In the genomic region with DNA sequence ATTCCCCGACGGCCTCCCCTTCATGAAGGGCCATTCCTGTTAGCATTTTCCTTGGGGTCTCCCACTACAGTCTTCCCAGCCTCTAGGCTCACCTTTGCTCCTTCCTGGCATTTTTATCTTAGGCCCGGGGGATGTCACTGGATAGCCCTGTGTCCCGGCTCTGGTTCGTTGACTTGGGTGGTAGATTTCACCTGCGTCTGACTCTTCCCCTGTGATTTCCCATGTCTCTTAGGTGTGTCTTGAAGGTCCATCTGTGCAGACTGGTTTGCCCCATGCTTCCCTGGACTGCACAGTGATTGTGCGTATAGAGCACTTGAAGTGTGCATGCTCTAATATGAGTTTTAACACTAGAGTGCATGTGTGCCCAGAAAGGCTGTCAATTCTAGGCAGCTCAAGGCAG, we compare ENCODE assay signal across 8 mouse cellular contexts. TPM values are rescaled to one million over a fixed set of nuclear protein-coding genes. Genes with fewer than 3 reads are reported as not detected.
A peak's percentile ranks its signal among the peaks of the same experiment; 100 is the strongest.
DNase-seq lines count a peak whose midpoint lies in the region; ATAC-seq and TF ChIP-seq lines count a peak whose summit lies in the region.

No protein-coding gene starts in this region.

- no peak for TF ChIP-seq CTCF in ES-Bruce4 (IDR thresholded peaks at IDR 0.05; ENCODE audit: low read depth, low read length)

- peak overlapping the region; percentile 9; the same call in 1 of the 2 replicates for H3K4me3 ChIP-seq in ES-Bruce4 (ENCODE audit: low read depth, low read length)
- peak overlapping the region; percentile 85 for H3K4me3 ChIP-seq in heart, embryonic 11.5 days (ENCODE audit: low read depth, low read length)
- peak overlapping the region; percentile 94 for H3K4me3 ChIP-seq in neural tube, embryonic 13.5 days

- no peaks in the 10 kb centered on the region for H3K27me3 ChIP-seq in ES-Bruce4 (ENCODE audit: control insufficient read depth, insufficient read depth, low read length, poor library complexity, severe bottlenecking)
- no peaks in the 10 kb centered on the region for H3K27me3 ChIP-seq in heart, embryonic 11.5 days (ENCODE audit: control insufficient read depth, insufficient read depth, low read length)
- H3K27me3 ChIP-seq in neural tube, embryonic 13.5 days, result no peaks in the 10 kb centered on the region

- TF ChIP-seq EP300 in ES-Bruce4 (IDR thresholded peaks at IDR 0.05; ENCODE audit: insufficient read depth, low read depth, low read length), result no peak

- ATAC-seq in heart, embryonic 11.5 days (replicated peaks; ENCODE audit: insufficient number of reproducible peaks, low FRiP score, low TSS enrichment), result no peak
- ATAC-seq in neural tube, embryonic 13.5 days (ENCODE audit: low read depth), result no peak

- H3K4me2 ChIP-seq in heart, embryonic 11.5 days, result peak overlapping the region; percentile 82
- H3K4me2 ChIP-seq in neural tube, embryonic 13.5 days, result peak overlapping the region; percentile 83

- 37% methylated on average over 7 of the region's 7 CpGs for WGBS in heart, embryonic 11.5 days (ENCODE audit: insufficient replicate concordance)
- WGBS in neural tube, embryonic 13.5 days, result 56% methylated on average over 7 of the region's 7 CpGs

- no peak overlapping the region for H3K27ac ChIP-seq in ES-Bruce4 (ENCODE audit: insufficient read depth, low read length)
- H3K27ac ChIP-seq in heart, embryonic 11.5 days (ENCODE audit: low read depth, low read length), result no peak overlapping the region
- H3K27ac ChIP-seq in neural tube, embryonic 13.5 days (replicated peaks), result no peak overlapping the region

- peak; percentile 18 for DNase-seq in cerebellum, adult 9-11 months
- DNase-seq in cerebellum, postnatal 14 days, result no peak
- DNase-seq in kidney, postnatal 14 days, result peak; percentile 10
- DNase-seq in left cerebral cortex, adult 11 months (ENCODE audit: low spot score), result no peak
- no peak for DNase-seq in right cerebral cortex, postnatal 14 days

- H3K36me3 ChIP-seq in ES-Bruce4 (ENCODE audit: control insufficient read depth, insufficient read depth, low read length, poor library complexity, severe bottlenecking), result no peaks in the 10 kb centered on the region
- H3K36me3 ChIP-seq in heart, embryonic 11.5 days (ENCODE audit: control insufficient read depth, insufficient read depth, low read length), result no peaks in the 10 kb centered on the region
- H3K36me3 ChIP-seq in neural tube, embryonic 13.5 days, result no peaks in the 10 kb centered on the region

- no peak for TF ChIP-seq POLR2A in ES-Bruce4 (IDR thresholded peaks at IDR 0.05; ENCODE audit: insufficient read depth, low read length)

- no peak overlapping the region for H3K9ac ChIP-seq in ES-Bruce4 (ENCODE audit: low read depth, poor library complexity, severe bottlenecking)
- peak overlapping the region; percentile 64 for H3K9ac ChIP-seq in heart, embryonic 11.5 days (ENCODE audit: low read depth, low read length)
- peak overlapping the region; percentile 89 for H3K9ac ChIP-seq in neural tube, embryonic 13.5 days

- H3K4me1 ChIP-seq in ES-Bruce4 (ENCODE audit: control insufficient read depth, insufficient read depth, low read length), result peaks cover 1% of the 10 kb centered on the region
- peaks cover 8% of the 10 kb centered on the region for H3K4me1 ChIP-seq in heart, embryonic 11.5 days (ENCODE audit: control insufficient read depth, insufficient read depth, low read length)
- H3K4me1 ChIP-seq in neural tube, embryonic 13.5 days (replicated peaks), result peaks cover 23% of the 10 kb centered on the region

- no peaks in the 10 kb centered on the region for H3K9me3 ChIP-seq in ES-Bruce4 (replicated peaks; ENCODE audit: control insufficient read depth, insufficient read depth, low read length, poor library complexity, severe bottlenecking)
- H3K9me3 ChIP-seq in heart, embryonic 11.5 days (replicated peaks; ENCODE audit: control insufficient read depth, low read length), result no peaks in the 10 kb centered on the region
- H3K9me3 ChIP-seq in neural tube, embryonic 13.5 days, result no peaks in the 10 kb centered on the region

RNA-seq across cellular contexts. Expression of a gene that starts 1.1 kb away (rescaled TPM):
- polyA plus RNA-seq in ES-Bruce4 (2011; ENCODE audit: insufficient read depth, insufficient read length, low read depth, missing spikeins), result 25.6 and 28.5 TPM in 2 replicates
- polyA plus RNA-seq in heart, embryonic 11.5 days (2014; fragmentation: Nextera tagmentation; extraction: Ambion mirVana), result 53.2 and 69.2 TPM in 2 replicates
- polyA plus RNA-seq in neural tube, embryonic 13.5 days (2015; fragmentation: Nextera tagmentation; extraction: Ambion mirVana), result 100 and 103 TPM in 2 replicates

RNA-seq across cellular contexts. Expression of a gene that starts 44.4 kb away (rescaled TPM):
- polyA plus RNA-seq in ES-Bruce4 (2011; ENCODE audit: insufficient read depth, insufficient read length, low read depth, missing spikeins), result not detected in 2 replicates
- polyA plus RNA-seq in heart, embryonic 11.5 days (2014; fragmentation: Nextera tagmentation; extraction: Ambion mirVana), result not detected in 2 replicates
- polyA plus RNA-seq in neural tube, embryonic 13.5 days (2015; fragmentation: Nextera tagmentation; extraction: Ambion mirVana), result 0.11 and 0.12 TPM in 2 replicates

Comparison
In these comparisons a context has a peak if more than half of its experiments do, and no peak if none do; other contexts are left out.
1. DNase-seq: peak in cerebellum, adult 9-11 months (single experiment) and kidney, postnatal 14 days (single experiment); none in cerebellum, postnatal 14 days (0 of 2), left cerebral cortex, adult 11 months (single experiment) and right cerebral cortex, postnatal 14 days (single experiment).
2. H3K4me3 ChIP-seq: peak in every context shown above with its lines; median percentile 94 in neural tube, embryonic 13.5 days; 85 in heart, embryonic 11.5 days; 9 in ES-Bruce4.